Mouse (Mus musculus) stomach, postnatal 0 days (tissue): ENCODE results near the gene Rbms3. TPM values are rescaled to one million over a fixed set of nuclear protein-coding genes. Genes with fewer than 3 reads are reported as not detected.

Source experiments
- ATAC-seq: fragments of 200-750 bp; cut with Nextera tagmentation; 2 replicates; pipeline ENCODE4 v1.8.0; 2017; ENCODE audit not compliant: low FRiP score, low TSS enrichment
- DNase-seq: peaks from one replicate; pipeline ENCODE4 v3.0.0-alpha.2; 2016; ENCODE audit warnings: low spot score
- H3K27ac ChIP-seq: fragments of 300-500 bp; sonication (generic); replicated peaks from 2 replicates; pipeline ENCODE4 v1.5.1; 2014; ENCODE audit warnings: mild to moderate bottlenecking, control low read depth
- H3K27me3 ChIP-seq: fragments of 300-500 bp; sonication (generic); 2 replicates; pipeline ENCODE4 v1.6.1; 2014; ENCODE audit warnings: low read length; ENCODE audit not compliant: control insufficient read depth, insufficient read depth
- H3K36me3 ChIP-seq: fragments of 300-500 bp; sonication (generic); 2 replicates; pipeline ENCODE4 v1.6.1; 2014; ENCODE audit warnings: low read length, mixed read lengths; ENCODE audit not compliant: control insufficient read depth, insufficient read depth
- H3K4me1 ChIP-seq: fragments of 300-500 bp; sonication (generic); replicated peaks from 2 replicates; pipeline ENCODE4 v1.6.1; 2014; ENCODE audit warnings: antibody characterized with exemption; ENCODE audit not compliant: control insufficient read depth, insufficient read depth
- H3K4me2 ChIP-seq: fragments of 300-500 bp; sonication (generic); replicated peaks from 2 replicates; pipeline ENCODE4 v1.6.1; 2014; ENCODE audit warnings: low read depth, mild to moderate bottlenecking, control low read depth, moderate library complexity
- H3K4me3 ChIP-seq: fragments of 300-500 bp; sonication (generic); 2 replicates; pipeline ENCODE4 v1.5.1; 2014; ENCODE audit warnings: low read depth, low read length, control low read depth
- H3K9ac ChIP-seq: fragments of 300-500 bp; sonication (generic); 2 replicates; pipeline ENCODE4 v1.6.1; 2014; ENCODE audit warnings: mild to moderate bottlenecking, low read length, control low read depth, mixed read lengths
- H3K9me3 ChIP-seq: fragments of 300-500 bp; sonication (generic); 2 replicates; pipeline ENCODE4 v1.6.1; 2016; ENCODE audit warnings: low read length; ENCODE audit not compliant: control insufficient read depth
- CTCF ChIP-seq: IDR thresholded peaks from 2 replicates; pipeline ENCODE4 v1.5.1; 2016; ENCODE audit warnings: antibody characterized with exemption, low read depth, mild to moderate bottlenecking, moderate library complexity
- EP300 ChIP-seq: optimal IDR thresholded peaks from 2 replicates; pipeline ENCODE3; 2016; ENCODE audit warnings: antibody characterized with exemption
- WGBS: fragments of 180-500 bp; shearing (Covaris S2); extraction: QIAGEN DNeasy Blood & Tissue Kit; methylation state at CpG from one replicate; pipeline ENCODE4 v1.1.7; 2014; 5-methylcytosine and 5-hydroxymethylcytosine counted together
- polyA plus RNA-seq: library from polyadenylated mRNA; unstranded; fragments of >200 nt; fragmentation: Nextera tagmentation; extraction: Ambion mirVana; gene quantifications from 2 replicates; pipeline ENCODE4 v1.2.1, GENCODE M21; 2015

Gene Rbms3
- polyA plus RNA-seq, 1 experiment from 2014 or later, result 20.9 TPM

DNA sequence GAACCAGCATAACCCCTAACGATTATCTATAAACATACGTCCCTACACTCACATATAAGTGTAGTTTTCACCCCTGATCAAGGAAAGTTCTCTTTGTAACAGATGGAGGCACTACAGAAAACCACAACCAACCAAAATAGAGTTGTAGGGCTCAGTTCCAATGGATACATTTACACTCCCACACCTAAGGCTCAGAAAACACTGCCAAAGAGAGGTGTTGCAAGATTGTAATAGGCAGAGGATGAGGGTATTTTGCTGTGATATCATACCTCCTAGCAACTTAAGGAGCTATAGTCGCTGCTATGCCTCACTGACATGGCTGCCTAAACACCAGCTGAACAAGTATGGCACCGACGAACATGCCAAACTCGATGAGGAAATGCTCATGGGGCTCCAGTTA lies 44.4 kb downstream of the Rbms3 start:
- no peak overlapping the region for H3K4me2 ChIP-seq
- H3K36me3 ChIP-seq, result no peaks in the 10 kb centered on the region
- no peaks in the 10 kb centered on the region for H3K4me1 ChIP-seq
- no peaks in the 10 kb centered on the region for H3K9me3 ChIP-seq
- DNase-seq, result no peak
- no peak overlapping the region for H3K9ac ChIP-seq
- TF ChIP-seq CTCF, result no peak
- no peak for TF ChIP-seq EP300
- ATAC-seq, result no peak
- no peak overlapping the region for H3K4me3 ChIP-seq
- H3K27ac ChIP-seq, result no peak overlapping the region
- H3K27me3 ChIP-seq, result no peaks in the 10 kb centered on the region
- 93% methylated on average over 6 of the region's 6 CpGs for WGBS

- WGBS, result 34% methylated on average over 7 of the region's 7 CpGs
- TF ChIP-seq CTCF (peak; percentile 63), EP300 (no peak)
- Histone ChIP-seq H3K9me3 (no peaks in the 10 kb centered on the region), H3K4me3 (no peak overlapping the region), H3K4me1 (no peaks in the 10 kb centered on the region), H3K4me2 (no peak overlapping the region), H3K9ac (no peak overlapping the region), H3K36me3 (no peaks in the 10 kb centered on the region), H3K27ac (no peak overlapping the region), H3K27me3 (no peaks in the 10 kb centered on the region)
- ATAC-seq (no peak), DNase-seq (no peak)
These were observed 46.1 kb downstream of the Rbms3 start for GRCm38 (mm10) chr9:117583638-117584037.

GRCm38 (mm10) chr9:117582591-117582990 lies 47.1 kb downstream of the Rbms3 start:
- H3K9me3 ChIP-seq, result no peaks in the 10 kb centered on the region
- no peak for TF ChIP-seq EP300
- TF ChIP-seq CTCF, result no peak
- no peaks in the 10 kb centered on the region for H3K36me3 ChIP-seq
- WGBS, result 84% methylated on average over 6 of the region's 6 CpGs
- ATAC-seq, result no peak
- DNase-seq, result no peak
- H3K27ac ChIP-seq, result no peak overlapping the region
- no peak overlapping the region for H3K4me2 ChIP-seq
- H3K9ac ChIP-seq, result no peak overlapping the region
- H3K27me3 ChIP-seq, result no peaks in the 10 kb centered on the region
- H3K4me3 ChIP-seq, result no peak overlapping the region
- no peaks in the 10 kb centered on the region for H3K4me1 ChIP-seq

- Histone ChIP-seq H3K9ac (no peak overlapping the region), H3K4me3 (no peak overlapping the region), H3K9me3 (no peaks in the 10 kb centered on the region), H3K4me1 (no peaks in the 10 kb centered on the region), H3K36me3 (no peaks in the 10 kb centered on the region), H3K27me3 (no peaks in the 10 kb centered on the region), H3K27ac (peak overlapping the region; percentile 61), H3K4me2 (no peak overlapping the region)
- TF ChIP-seq CTCF (no peak), EP300 (no peak)
- WGBS, result 42% methylated on average over 5 of the region's 5 CpGs
- DNase-seq, result peak; percentile 17
- peak; percentile 85 for ATAC-seq
These were observed 58.4 kb downstream of the Rbms3 start for GRCm38 (mm10) chr9:117571186-117571855.

GRCm38 (mm10) chr9:117570240-117570821 lies 59.4 kb downstream of the Rbms3 start:
- Histone ChIP-seq H3K9me3 (no peaks in the 10 kb centered on the region), H3K27ac (peak overlapping the region; percentile 61; the same call in 1 of the 2 replicates), H3K9ac (no peak overlapping the region), H3K27me3 (no peaks in the 10 kb centered on the region), H3K36me3 (no peaks in the 10 kb centered on the region), H3K4me2 (no peak overlapping the region), H3K4me3 (no peak overlapping the region), H3K4me1 (no peaks in the 10 kb centered on the region)
- WGBS, result 58% methylated on average over 7 of the region's 7 CpGs
- DNase-seq, result no peak
- no peak for TF ChIP-seq CTCF
- TF ChIP-seq EP300, result no peak
- ATAC-seq, result peak; percentile 56; the same call in 1 of the 2 replicates

DNA sequence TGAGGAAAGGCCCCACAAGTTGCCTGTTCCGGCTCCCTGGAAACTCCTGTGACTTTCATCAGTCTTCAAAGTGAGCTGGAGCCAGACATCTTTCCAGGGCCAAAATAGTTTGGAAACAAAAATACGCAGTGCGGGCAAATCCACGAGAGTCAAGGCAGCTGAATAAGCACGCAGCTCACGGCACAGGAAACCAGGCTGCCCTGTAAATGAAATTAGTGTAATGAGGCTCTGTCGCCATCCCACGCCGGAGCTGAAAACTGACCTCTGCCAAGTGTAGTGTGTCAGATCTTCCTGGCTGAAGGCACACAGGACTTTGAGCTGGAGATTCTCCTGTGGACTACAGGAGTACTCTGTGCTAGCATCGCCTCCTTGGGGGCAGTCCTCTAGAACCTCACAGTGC lies 63.4 kb downstream of the Rbms3 start:
- 61% methylated on average over 10 of the region's 10 CpGs for WGBS
- no peaks in the 10 kb centered on the region for H3K4me1 ChIP-seq
- no peak for TF ChIP-seq EP300
- TF ChIP-seq CTCF, result peak; percentile 44
- no peak overlapping the region for H3K4me3 ChIP-seq
- no peaks in the 10 kb centered on the region for H3K27me3 ChIP-seq
- H3K4me2 ChIP-seq, result no peak overlapping the region
- DNase-seq (no peak), ATAC-seq (no peak)
- no peak overlapping the region for H3K9ac ChIP-seq
- H3K9me3 ChIP-seq, result no peaks in the 10 kb centered on the region
- no peaks in the 10 kb centered on the region for H3K36me3 ChIP-seq
- no peak overlapping the region for H3K27ac ChIP-seq
